Mouse (Mus musculus) heart, embryonic 14.5 days (tissue): ENCODE results near the gene Mis18bp1. TPM values are rescaled to one million over a fixed set of nuclear protein-coding genes. Genes with fewer than 3 reads are reported as not detected.
A peak's percentile ranks its signal among the peaks of the same experiment; 100 is the strongest.
"Not testable (repeated sequence)": the region's sequence is repeated elsewhere in the genome, so short reads cannot be mapped to it uniquely, and the experiment has no call there.

Source experiments
- ATAC-seq: fragments of 200-750 bp; cut with Nextera tagmentation; 2 replicates; pipeline ENCODE4 v1.8.0; 2017; ENCODE audit warnings: low read depth, moderate TSS enrichment; ENCODE audit not compliant: insufficient number of reproducible peaks, insufficient read depth, low FRiP score
- H3K27ac ChIP-seq, 2 experiments: fragments of 200-500 bp in 1 of 2; fragments of 300-500 bp in 1 of 2; sonication (generic) in 1 of 2; replicated peaks in 1 of 2; 2 replicates each; pipeline ENCODE4 v1.5.1; 2012 to 2014; ENCODE audit warnings: low read depth in 2 of 2, low read length in 2 of 2, control low read depth in 1 of 2, mild to moderate bottlenecking in 1 of 2, mixed read lengths in 1 of 2; ENCODE audit not compliant: control insufficient read depth in 1 of 2, insufficient read depth in 1 of 2
- H3K27me3 ChIP-seq: fragments of 300-500 bp; sonication (generic); 2 replicates; pipeline ENCODE4 v1.6.1; 2014; ENCODE audit warnings: mild to moderate bottlenecking, low read length, control low read depth; ENCODE audit not compliant: control insufficient read depth, insufficient read depth
- H3K36me3 ChIP-seq: fragments of 300-500 bp; sonication (generic); 2 replicates; pipeline ENCODE4 v1.6.1; 2014; ENCODE audit warnings: mild to moderate bottlenecking, control low read depth, low read length, mixed read lengths; ENCODE audit not compliant: control insufficient read depth, insufficient read depth
- H3K4me1 ChIP-seq, 2 experiments: fragments of 200-500 bp in 1 of 2; fragments of 300-500 bp in 1 of 2; sonication (generic) in 1 of 2; 2 replicates each; pipeline ENCODE4 v1.6.1; 2012 to 2014; ENCODE audit warnings: low read length in 2 of 2, control low read depth in 1 of 2, mixed read lengths in 1 of 2; ENCODE audit not compliant: control insufficient read depth in 2 of 2, insufficient read depth in 2 of 2
- H3K4me2 ChIP-seq: fragments of 300-500 bp; sonication (generic); 2 replicates; pipeline ENCODE4 v1.6.1; 2014; ENCODE audit warnings: mild to moderate bottlenecking, low read length
- H3K4me3 ChIP-seq, 2 experiments: fragments of 200-500 bp in 1 of 2; fragments of 300-500 bp in 1 of 2; sonication (generic) in 1 of 2; 2 replicates each; pipeline ENCODE4 v1.5.1; 2012 to 2014; ENCODE audit warnings: low read length in 2 of 2, mild to moderate bottlenecking in 2 of 2, control low read depth in 1 of 2, low read depth in 1 of 2, moderate library complexity in 1 of 2; ENCODE audit not compliant: control insufficient read depth in 1 of 2, insufficient read depth in 1 of 2
- H3K9ac ChIP-seq: fragments of 300-500 bp; sonication (generic); 2 replicates; pipeline ENCODE4 v1.6.1; 2014; ENCODE audit warnings: mild to moderate bottlenecking, low read length
- H3K9me3 ChIP-seq: fragments of 300-500 bp; sonication (generic); 2 replicates; pipeline ENCODE4 v1.6.1; 2016; ENCODE audit warnings: low read length, control low read depth; ENCODE audit not compliant: control insufficient read depth
- WGBS: fragments of 180-500 bp; shearing (Covaris S2); extraction: QIAGEN DNeasy Blood & Tissue Kit; methylation state at CpG from one replicate; pipeline ENCODE4 v1.1.7; 2014; 5-methylcytosine and 5-hydroxymethylcytosine counted together
- polyA plus RNA-seq: library from polyadenylated mRNA; unstranded; fragments of >200 nt; fragmentation: Nextera tagmentation; extraction: Ambion mirVana; gene quantifications from 2 replicates; pipeline ENCODE4 v1.2.1, GENCODE M21; 2014

Mis18bp1 gene
- polyA plus RNA-seq, 1 experiment from 2014 or later: 34.3 TPM

GRCm38 (mm10) chr12:65173736-65174135, 1.3 kb upstream of the Mis18bp1 start:
- WGBS: 90% methylated on average over 5 of the region's 5 CpGs
- H3K4me1 ChIP-seq: peaks cover 2 to 8% of the 10 kb centered on the region in 2 experiments; a peak in 3 of 4 replicates
- H3K27me3 ChIP-seq: no peaks in the 10 kb centered on the region
- no peak overlapping the region for H3K9ac ChIP-seq
- peak overlapping the region in 1 of 2 experiments; percentile 90; a peak in 1 of 4 replicates for H3K4me3 ChIP-seq
- no peak overlapping the region for H3K4me2 ChIP-seq
- ATAC-seq: no peak
- H3K27ac ChIP-seq: no peak overlapping the region
- no peaks in the 10 kb centered on the region for H3K9me3 ChIP-seq
- H3K36me3 ChIP-seq: no peaks in the 10 kb centered on the region

DNA sequence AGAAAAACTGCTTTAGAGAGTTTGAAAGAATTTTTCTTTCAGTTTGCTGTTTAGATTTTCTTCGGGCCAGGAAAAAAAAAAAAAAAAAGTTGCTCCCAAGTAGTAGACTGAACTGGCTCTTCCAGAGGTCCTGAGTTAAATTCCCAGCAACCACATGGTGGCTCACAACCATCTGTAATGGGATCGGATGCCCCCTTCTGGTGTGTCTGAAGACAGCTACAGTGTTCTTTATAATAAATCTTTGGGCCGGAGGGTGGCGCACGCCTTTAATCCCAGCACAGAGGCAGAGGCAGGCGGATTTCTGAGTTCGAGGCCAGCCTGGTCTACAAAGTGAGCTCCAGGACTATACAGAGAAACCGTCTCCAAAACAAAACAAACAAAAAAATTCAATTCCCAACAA, 555 bp upstream of the Mis18bp1 start:
- ATAC-seq: peak; percentile 18; the same call in 1 of the 2 replicates
- Histone ChIP-seq H3K9ac (peak overlapping the region; percentile 89), H3K4me2 (peak overlapping the region; percentile 71), H3K4me3 (peak overlapping the region; percentile 90 to 98), H3K27ac (peak overlapping the region; percentile 90 to 92)
- H3K4me1 ChIP-seq, H3K27me3 ChIP-seq, H3K9me3 ChIP-seq, H3K36me3 ChIP-seq: not testable (repeated sequence)
- 22% methylated on average over 8 of the region's 8 CpGs for WGBS

GRCm38 (mm10) chr12:65136121-65136520, 36.3 kb downstream of the Mis18bp1 start:
- not testable (repeated sequence) for H3K4me1 ChIP-seq, H3K9me3 ChIP-seq, H3K27ac ChIP-seq, H3K9ac ChIP-seq, H3K4me3 ChIP-seq, H3K27me3 ChIP-seq, ATAC-seq, H3K4me2 ChIP-seq
- peaks cover 79% of the 10 kb centered on the region for H3K36me3 ChIP-seq
- 97% methylated on average over 4 of the region's 4 CpGs for WGBS

DNA sequence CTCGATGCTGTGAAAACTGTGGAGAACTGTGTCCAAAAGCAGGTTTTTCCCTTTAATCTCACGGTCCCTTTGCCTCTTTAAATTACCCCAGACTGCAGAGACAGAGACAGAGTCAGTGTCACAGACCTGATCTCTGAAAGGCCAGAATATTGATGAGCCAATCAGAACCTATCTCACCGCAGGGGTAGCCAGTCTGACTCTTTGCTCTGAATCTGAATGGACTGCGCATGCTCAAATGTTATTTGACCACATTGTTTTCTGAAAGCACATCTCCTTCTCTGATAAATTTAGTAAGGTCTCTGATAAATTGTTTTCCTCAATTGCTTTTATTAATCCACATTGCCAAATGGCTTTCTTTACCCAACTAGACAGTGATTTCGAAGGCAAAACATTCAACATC, 53.0 kb downstream of the Mis18bp1 start:
- 91% methylated on average over 5 of the region's 5 CpGs for WGBS
- H3K36me3 ChIP-seq: peaks cover 76% of the 10 kb centered on the region

DNA sequence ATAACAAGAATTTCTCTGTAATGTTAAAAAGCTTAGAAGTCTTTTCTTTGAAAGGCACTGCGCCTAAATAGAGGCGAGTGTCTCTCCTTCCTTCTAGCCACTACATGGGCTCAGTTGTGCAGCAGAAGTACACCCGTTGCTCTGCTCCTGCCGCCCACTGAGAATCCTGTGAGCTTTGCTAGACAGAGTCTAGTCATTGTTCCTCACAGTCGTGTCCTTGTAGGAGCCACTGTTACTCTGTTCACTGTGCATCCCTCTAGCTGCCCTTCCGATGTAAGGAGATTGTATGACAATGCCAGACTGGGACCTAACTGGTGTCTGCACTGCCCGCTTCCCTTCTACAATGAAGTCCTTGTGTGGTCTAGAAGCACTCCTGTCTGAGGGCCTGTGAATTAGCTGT, 53.4 kb downstream of the Mis18bp1 start:
- Histone ChIP-seq H3K27me3 (no peaks in the 10 kb centered on the region), H3K9me3 (no peaks in the 10 kb centered on the region), H3K27ac (no peak overlapping the region), H3K36me3 (peaks cover 78% of the 10 kb centered on the region), H3K4me1 (peaks cover 0 to 2% of the 10 kb centered on the region in 2 experiments; a peak in 1 of 4 replicates), H3K9ac (no peak overlapping the region), H3K4me2 (no peak overlapping the region), H3K4me3 (no peak overlapping the region)
- no peak for ATAC-seq
- 87% methylated on average over 7 of the region's 7 CpGs for WGBS

More for the DNA sequence above, 53.0 kb downstream of the Mis18bp1 start:
- no peak for ATAC-seq
- no peaks in the 10 kb centered on the region for H3K9me3 ChIP-seq
- no peak overlapping the region for H3K9ac ChIP-seq
- H3K4me3 ChIP-seq: no peak overlapping the region
- H3K27ac ChIP-seq: no peak overlapping the region
- peaks cover 0 to 2% of the 10 kb centered on the region in 2 experiments; a peak in 1 of 4 replicates for H3K4me1 ChIP-seq
- no peaks in the 10 kb centered on the region for H3K27me3 ChIP-seq
- H3K4me2 ChIP-seq: no peak overlapping the region

DNA sequence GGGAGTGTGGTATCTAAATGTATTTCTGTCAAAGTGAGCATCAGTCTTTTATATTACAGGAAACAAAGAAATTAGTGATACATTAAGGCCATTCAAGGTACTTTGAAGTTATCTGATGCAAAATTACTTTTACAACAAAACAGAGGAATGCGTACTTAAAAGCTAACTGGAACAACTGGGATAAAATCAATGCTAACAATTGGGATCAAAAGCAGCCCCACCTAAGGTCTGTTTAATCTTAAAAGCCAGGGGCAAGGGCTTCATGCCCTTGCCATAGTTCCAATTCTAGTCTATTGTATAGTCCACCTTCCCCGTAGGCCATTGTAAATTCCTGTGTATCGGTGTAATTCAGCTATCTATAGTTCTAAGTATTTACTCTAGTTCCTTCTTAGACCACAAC, 57.4 kb downstream of the Mis18bp1 start:
- not testable (repeated sequence) for H3K4me1 ChIP-seq, H3K27me3 ChIP-seq, H3K9ac ChIP-seq, H3K4me2 ChIP-seq, ATAC-seq, H3K4me3 ChIP-seq, H3K27ac ChIP-seq, H3K9me3 ChIP-seq
- H3K36me3 ChIP-seq: peaks cover 54% of the 10 kb centered on the region
- WGBS: 61% methylated on average over 3 of the region's 3 CpGs

GRCm38 (mm10) chr12:65113925-65114324, 58.5 kb downstream of the Mis18bp1 start:
- peaks cover 0 to 2% of the 10 kb centered on the region in 2 experiments; a peak in 1 of 4 replicates for H3K4me1 ChIP-seq
- H3K27ac ChIP-seq: no peak overlapping the region
- H3K9me3 ChIP-seq: no peaks in the 10 kb centered on the region
- 82% methylated on average over 4 of the region's 4 CpGs for WGBS
- ATAC-seq: no peak
- H3K27me3 ChIP-seq: no peaks in the 10 kb centered on the region
- no peak overlapping the region for H3K4me3 ChIP-seq
- H3K4me2 ChIP-seq: no peak overlapping the region
- peaks cover 53% of the 10 kb centered on the region for H3K36me3 ChIP-seq
- H3K9ac ChIP-seq: no peak overlapping the region

GRCm38 (mm10) chr12:65112811-65113210, 59.6 kb downstream of the Mis18bp1 start:
- ATAC-seq: no peak
- Histone ChIP-seq H3K4me1 (peaks cover 0 to 2% of the 10 kb centered on the region in 2 experiments; a peak in 1 of 4 replicates), H3K4me3 (no peak overlapping the region), H3K9me3 (no peaks in the 10 kb centered on the region), H3K27ac (no peak overlapping the region), H3K27me3 (no peaks in the 10 kb centered on the region), H3K4me2 (no peak overlapping the region), H3K36me3 (peaks cover 48% of the 10 kb centered on the region), H3K9ac (no peak overlapping the region)
- 93% methylated on average over 1 of the region's 1 CpGs for WGBS
